Mouse (Mus musculus) layer of hippocampus, postnatal 25 days (tissue): ENCODE measurements around the gene Mt3. TPM values are rescaled to one million over a fixed set of nuclear protein-coding genes. Genes with fewer than 3 reads are reported as not detected.
"Not testable (repeated sequence)": the region's sequence is repeated elsewhere in the genome, so short reads cannot be mapped to it uniquely, and the experiment has no call there.

ENCODE experiments used
- DNase-seq, 2 experiments: peaks; one replicate each; pipeline ENCODE4 v3.0.0; 2022; ENCODE audit warnings: mixed read lengths in 2 of 2, low spot score in 1 of 2; ENCODE audit errors: extremely low spot score in 1 of 2
- total RNA-seq, 2 experiments: library from RNA; stranded (reverse); gene quantifications; 2 replicates each; pipeline ENCODE4 v1.2.3; 2021

Mt3 gene
- total RNA-seq, 2 experiments from 2014 or later, result 1,168 to 1,277 TPM

- no peak for DNase-seq
Observed at GRCm38 (mm10) chr8:94148236-94148635, 4.2 kb upstream of the Mt3 start.

GRCm38 (mm10) chr8:94150925-94151324 lies 1.5 kb upstream of the Mt3 start:
- no peak for DNase-seq

DNA sequence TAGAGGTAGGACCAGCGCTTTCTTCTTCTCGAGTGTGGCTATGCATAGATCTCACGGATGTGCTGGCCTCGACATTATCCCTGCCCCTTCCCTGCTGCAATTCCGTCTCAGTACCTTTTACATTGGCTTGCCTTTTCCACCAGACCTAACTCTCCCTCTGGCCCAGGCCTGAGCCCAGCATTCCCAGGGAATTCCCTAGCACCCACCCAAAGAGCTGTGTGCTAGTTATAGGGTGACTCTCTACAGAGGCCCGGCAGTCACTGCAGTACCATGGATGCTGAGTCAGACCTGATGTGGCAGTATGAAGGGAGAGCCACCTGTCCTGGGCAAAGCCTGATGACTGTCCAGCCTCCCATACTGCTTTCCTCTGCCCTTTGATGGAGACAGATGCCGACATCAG lies 1.0 kb downstream of the Mt3 start:
- peak in 1 of 2 experiments; percentile 40 for DNase-seq

- no peak for DNase-seq
Observed at GRCm38 (mm10) chr8:94154537-94154936, 2.1 kb downstream of the Mt3 start.

- no peak for DNase-seq
Observed at GRCm38 (mm10) chr8:94156092-94156491, 3.7 kb downstream of the Mt3 start.

GRCm38 (mm10) chr8:94165772-94166171 lies 13.4 kb downstream of the Mt3 start:
- DNase-seq, result not testable (repeated sequence)

DNA sequence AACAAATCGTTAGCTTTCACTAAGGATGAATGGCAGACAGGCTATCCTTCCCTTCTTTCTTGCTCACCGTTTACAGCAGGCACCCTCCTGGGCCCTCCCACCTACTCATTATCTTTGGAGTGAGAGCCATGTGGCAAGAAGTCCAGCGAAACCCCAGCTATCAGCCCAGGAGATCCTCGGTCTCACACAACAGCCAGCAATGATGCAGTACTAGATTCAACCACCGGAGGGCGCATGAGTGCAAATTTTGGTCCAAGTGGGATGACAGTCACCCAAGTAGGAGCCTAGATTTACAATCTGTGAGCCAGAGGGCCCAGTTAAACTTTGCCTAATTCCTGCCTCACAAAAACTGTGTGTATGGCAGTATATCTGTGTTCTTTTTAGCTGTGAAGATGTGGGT lies 14.8 kb downstream of the Mt3 start:
- peak; percentile 99 to 100 for DNase-seq

GRCm38 (mm10) chr8:94169547-94169946 lies 17.1 kb downstream of the Mt3 start:
- DNase-seq, result no peak

DNA sequence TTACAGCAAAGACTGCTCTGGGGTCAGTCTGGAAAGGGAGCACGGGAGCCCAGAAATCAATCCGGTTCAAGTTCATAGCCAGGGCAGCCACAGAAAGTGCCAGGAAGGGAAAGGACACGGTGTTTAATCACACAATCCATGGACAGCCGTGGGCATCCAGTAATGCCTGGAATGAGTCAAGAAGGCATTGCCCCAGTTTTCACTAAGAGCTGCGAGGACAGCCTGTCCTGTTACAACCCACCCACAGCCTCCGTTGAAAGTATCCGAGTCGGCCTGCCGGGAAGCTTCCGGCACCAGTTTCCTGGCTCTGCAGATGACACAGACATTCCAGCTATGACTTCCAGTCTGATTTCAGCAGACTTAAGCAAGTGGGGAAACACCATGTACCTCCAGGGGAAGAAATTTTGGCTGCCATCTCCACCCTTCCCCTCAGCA lies 18.9 kb downstream of the Mt3 start:
- no peak for DNase-seq

DNA sequence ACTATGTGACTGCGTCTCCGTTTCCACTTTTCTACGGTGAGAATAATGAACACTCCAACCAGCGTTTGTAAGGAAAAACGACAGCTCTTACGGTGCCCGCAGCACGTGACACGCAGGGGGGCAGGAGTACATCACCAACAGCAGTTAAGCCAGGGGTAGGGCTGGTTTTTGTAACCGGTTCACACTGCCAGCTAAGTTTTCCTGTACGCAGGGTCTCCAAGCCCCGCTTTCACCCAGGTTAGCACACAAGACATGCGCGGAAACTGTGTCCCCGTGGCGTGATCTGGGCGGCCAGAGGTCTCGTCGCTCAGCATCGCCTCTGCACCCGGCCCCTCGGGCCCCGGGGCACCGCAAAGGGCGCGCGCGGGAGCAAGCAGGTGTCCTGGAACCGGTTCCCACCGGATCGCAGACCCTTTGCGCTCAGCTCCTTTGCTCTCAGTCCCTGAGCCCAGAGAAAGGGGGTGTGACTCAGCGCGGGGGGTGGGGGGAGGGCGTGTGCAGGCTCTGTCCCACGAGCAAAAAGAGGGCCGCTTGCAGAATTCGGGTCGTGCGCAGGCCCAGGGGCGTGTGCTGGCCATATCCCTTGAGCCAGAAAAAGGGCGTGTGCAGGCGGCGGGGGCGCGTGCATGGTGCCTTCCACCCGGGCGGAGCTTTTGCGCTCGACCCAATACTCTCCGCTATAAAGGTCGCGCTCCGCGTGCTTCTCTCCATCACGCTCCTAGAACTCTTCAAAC lies 19.8 kb downstream of the Mt3 start, which contains the start of gene Mt2:
TSS of gene Mt2 (plus strand) at position 590 of the 734 bp plus-strand sequence.
- peak; percentile 39 to 61 for DNase-seq

GRCm38 (mm10) chr8:94172809-94173732 lies 20.7 kb downstream of the Mt3 start:
- DNase-seq, result peak in 1 of 2 experiments; percentile 42

DNA sequence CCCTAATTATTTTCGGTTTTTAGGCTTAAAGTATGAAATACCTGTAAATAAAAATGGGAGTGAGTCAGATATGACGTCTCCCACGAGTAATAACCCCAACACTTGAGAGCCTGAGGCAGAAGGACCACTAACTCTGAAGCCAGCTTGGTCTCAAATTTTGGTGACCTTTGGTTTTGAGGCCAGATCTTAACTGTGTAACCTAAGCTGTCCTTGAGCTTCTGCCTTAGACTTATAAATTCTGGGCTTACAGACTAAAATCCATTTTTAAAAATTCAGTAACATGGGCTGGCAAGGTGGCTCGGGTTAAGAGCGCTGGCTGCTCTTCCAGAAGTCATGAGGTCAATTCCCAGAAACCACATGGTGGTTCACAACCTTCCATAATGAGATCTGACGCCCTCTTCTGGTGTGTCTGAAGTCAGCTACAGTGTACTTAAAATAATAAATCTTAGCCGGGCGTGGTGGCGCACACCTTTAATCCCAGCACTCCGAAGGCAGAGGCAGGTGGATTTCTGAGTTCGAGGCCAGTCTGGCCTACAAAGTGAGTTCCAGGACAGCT lies 21.5 kb downstream of the Mt3 start:
- no peak for DNase-seq

- DNase-seq, result no peak
Observed at GRCm38 (mm10) chr8:94174619-94175213, 22.3 kb downstream of the Mt3 start.

GRCm38 (mm10) chr8:94177716-94178390 lies 25.4 kb downstream of the Mt3 start:
- no peak for DNase-seq

GRCm38 (mm10) chr8:94178857-94179712 lies 26.7 kb downstream of the Mt3 start, which contains the start of gene Mt1:
Gene Mt1 (plus strand): TSS chr8:94179082.
- peak; percentile 70 to 74 for DNase-seq

DNA sequence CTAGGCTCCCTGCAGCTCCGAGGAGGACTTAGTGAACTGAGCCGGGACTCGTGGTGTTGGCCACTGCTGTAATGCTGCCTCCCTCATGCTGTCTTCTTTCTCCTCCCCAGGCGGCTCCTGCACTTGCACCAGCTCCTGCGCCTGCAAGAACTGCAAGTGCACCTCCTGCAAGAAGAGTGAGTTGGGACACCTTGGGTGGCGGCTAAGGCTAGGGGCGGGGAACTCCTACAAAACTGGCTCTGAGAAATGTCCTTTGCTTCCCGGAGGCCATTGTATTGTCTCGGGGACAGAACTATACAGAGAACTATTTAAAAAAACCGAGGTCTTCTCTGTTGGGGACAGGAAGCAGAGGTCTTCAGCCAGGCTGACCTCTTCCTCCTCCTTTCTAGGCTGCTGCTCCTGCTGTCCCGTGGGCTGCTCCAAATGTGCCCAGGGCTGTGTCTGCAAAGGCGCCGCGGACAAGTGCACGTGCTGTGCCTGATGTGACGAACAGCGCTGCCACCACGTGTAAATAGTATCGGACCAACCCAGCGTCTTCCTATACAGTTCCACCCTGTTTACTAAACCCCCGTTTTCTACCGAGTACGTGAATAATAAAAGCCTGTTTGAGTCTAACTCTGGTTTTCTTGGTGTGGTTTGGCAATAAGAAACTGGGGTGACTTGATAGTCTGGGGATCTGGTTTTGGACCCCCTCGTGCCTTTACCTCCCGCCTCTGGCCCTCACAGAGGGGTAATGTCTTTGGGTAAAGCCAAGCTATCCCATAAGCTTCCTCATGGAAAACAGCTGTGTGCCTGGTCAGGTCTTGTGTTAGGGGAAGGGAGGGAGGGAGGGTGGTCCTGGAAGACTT lies 27.5 kb downstream of the Mt3 start:
- DNase-seq, result no peak

- no peak for DNase-seq
Observed at GRCm38 (mm10) chr8:94180561-94180908, 28.1 kb downstream of the Mt3 start.
